Mouse (Mus musculus): ENCODE results near the gene Ccdc86.

DNA sequence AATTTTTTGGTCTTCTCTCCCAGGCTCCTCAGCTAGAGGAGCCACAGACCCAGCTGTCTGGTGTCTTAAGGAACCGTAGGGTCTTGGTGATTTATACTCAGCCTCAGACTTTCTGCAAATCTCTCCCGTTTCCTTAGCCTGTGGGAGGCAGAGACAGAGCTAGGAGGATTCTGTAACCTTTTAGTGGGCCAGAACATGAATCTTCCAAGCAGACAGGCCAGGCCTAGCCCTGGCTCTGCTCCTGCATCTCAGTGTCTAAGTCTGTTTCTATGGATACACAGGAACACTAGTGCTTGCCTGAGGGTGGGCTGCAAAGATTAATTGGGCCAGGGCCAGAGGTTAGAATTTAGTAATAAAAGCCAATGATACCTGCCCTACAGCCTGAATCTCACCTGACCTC, 24.1 kb upstream of the Ccdc86 start:
- TF ChIP-seq CTCF (conservative IDR thresholded peaks at IDR 0.05; ENCODE audit: insufficient read depth, insufficient read length, low read depth, low read length) (no peak), POLR2A (IDR thresholded peaks at IDR 0.05; ENCODE audit: low read depth, low read length) (no peak)
